Mouse (Mus musculus) neural tube, embryonic 11.5 days (tissue): ENCODE data around the gene Zic2. TPM values are rescaled to one million over a fixed set of nuclear protein-coding genes. Genes with fewer than 3 reads are reported as not detected.

ENCODE experiments used
- ATAC-seq: fragments of 200-750 bp; cut with Nextera tagmentation; 2 replicates; pipeline ENCODE4 v1.8.0; 2017; ENCODE audit warnings: moderate number of reproducible peaks, mild to moderate bottlenecking, moderate TSS enrichment, moderate library complexity; ENCODE audit not compliant: insufficient read depth, low FRiP score, low TSS enrichment
- DNase-seq: peaks from one replicate; pipeline ENCODE4 v3.0.0-alpha.2; 2015; ENCODE audit warnings: low spot score
- H3K27ac ChIP-seq: fragments of 300-500 bp; sonication (generic); 2 replicates; pipeline ENCODE4 v1.5.1; 2014; ENCODE audit warnings: low read depth, mild to moderate bottlenecking, low read length
- H3K27me3 ChIP-seq: fragments of 300-500 bp; sonication (generic); 2 replicates; pipeline ENCODE4 v1.6.1; 2014; ENCODE audit warnings: mild to moderate bottlenecking, low read length, mixed read lengths; ENCODE audit not compliant: control insufficient read depth, insufficient read depth
- H3K36me3 ChIP-seq: fragments of 300-500 bp; sonication (generic); 2 replicates; pipeline ENCODE4 v1.6.1; 2014; ENCODE audit warnings: mild to moderate bottlenecking, low read length, moderate library complexity, mixed read lengths; ENCODE audit not compliant: control insufficient read depth, insufficient read depth
- H3K4me1 ChIP-seq: fragments of 300-500 bp; sonication (generic); 2 replicates; pipeline ENCODE4 v1.6.1; 2014; ENCODE audit warnings: low read length, mixed read lengths; ENCODE audit not compliant: control insufficient read depth, insufficient read depth
- H3K4me2 ChIP-seq: fragments of 300-500 bp; sonication (generic); 2 replicates; pipeline ENCODE4 v1.6.1; 2014; ENCODE audit warnings: low read depth, mild to moderate bottlenecking, moderate library complexity
- H3K4me3 ChIP-seq: fragments of 300-500 bp; sonication (generic); 2 replicates; pipeline ENCODE4 v1.5.1; 2014; ENCODE audit warnings: low read depth, low read length
- H3K9ac ChIP-seq: fragments of 300-500 bp; sonication (generic); 2 replicates; pipeline ENCODE4 v1.6.1; 2014; ENCODE audit warnings: mild to moderate bottlenecking, low read length
- H3K9me3 ChIP-seq: fragments of 300-500 bp; sonication (generic); 2 replicates; pipeline ENCODE4 v1.6.1; 2016; ENCODE audit warnings: low read length; ENCODE audit not compliant: control insufficient read depth
- WGBS: fragments of 180-500 bp; shearing (Covaris S2); extraction: QIAGEN DNeasy Blood & Tissue Kit; methylation state at CpG from one replicate; pipeline ENCODE4 v1.1.7; 2014; 5-methylcytosine and 5-hydroxymethylcytosine counted together
- polyA plus RNA-seq: library from polyadenylated mRNA; unstranded; fragments of >200 nt; fragmentation: Nextera tagmentation; extraction: Ambion mirVana; gene quantifications from 2 replicates; pipeline ENCODE4 v1.2.1, GENCODE M21; 2014

Gene Zic2
- polyA plus RNA-seq, 1 experiment from 2014 or later, result 6.3 TPM

GRCm38 (mm10) chr14:122472647-122473046 lies 2.6 kb upstream of the Zic2 start:
- H3K27ac ChIP-seq, result no peak overlapping the region

GRCm38 (mm10) chr14:122473211-122473751 lies 2.0 kb upstream of the Zic2 start:
- H3K4me1 ChIP-seq, result peaks cover 21% of the 10 kb centered on the region; the same call in 1 of the 2 replicates
- H3K9ac ChIP-seq, result peak overlapping the region; percentile 95; the same call in 1 of the 2 replicates
- peak overlapping the region; percentile 72 for H3K4me2 ChIP-seq
- peak overlapping the region; percentile 75 for H3K4me3 ChIP-seq
- H3K27ac ChIP-seq, result peak overlapping the region; percentile 98
- DNase-seq (peak; percentile 50), ATAC-seq (0 out of 2 replicates have a peak, but pooled peaks have one; percentile 4)
- H3K9me3 ChIP-seq, result no peaks in the 10 kb centered on the region
- WGBS, result under 1% methylated on average over 17 of the region's 17 CpGs
- H3K27me3 ChIP-seq, result peaks cover 59% of the 10 kb centered on the region
- no peaks in the 10 kb centered on the region for H3K36me3 ChIP-seq

More at GRCm38 (mm10) chr14:122472647-122473046, 2.6 kb upstream of the Zic2 start:
- Histone ChIP-seq H3K9ac (no peak overlapping the region), H3K4me3 (peak overlapping the region; percentile 75), H3K27me3 (peaks cover 59% of the 10 kb centered on the region), H3K4me2 (peak overlapping the region; percentile 72), H3K4me1 (peaks cover 21% of the 10 kb centered on the region; the same call in 1 of the 2 replicates), H3K9me3 (no peaks in the 10 kb centered on the region), H3K36me3 (no peaks in the 10 kb centered on the region)
- WGBS, result 2% methylated on average over 5 of the region's 5 CpGs
- ATAC-seq (no peak), DNase-seq (peak; percentile 24)

- under 1% methylated on average over 55 of the region's 57 CpGs for WGBS
- Histone ChIP-seq H3K4me3 (peak overlapping the region; percentile 75), H3K4me2 (peak overlapping the region; percentile 72), H3K4me1 (peaks cover 18% of the 10 kb centered on the region; the same call in 1 of the 2 replicates), H3K27me3 (peaks cover 51% of the 10 kb centered on the region), H3K27ac (peak overlapping the region; percentile 98), H3K36me3 (no peaks in the 10 kb centered on the region), H3K9ac (peak overlapping the region; percentile 95), H3K9me3 (no peaks in the 10 kb centered on the region)
- ATAC-seq (peak; percentile 79), DNase-seq (peak; percentile 89)
These were observed 969 bp upstream of the Zic2 start for GRCm38 (mm10) chr14:122474041-122474890.

GRCm38 (mm10) chr14:122475557-122476040 lies 364 bp downstream of the Zic2 start:
- H3K27me3 ChIP-seq, result peaks cover 49% of the 10 kb centered on the region
- DNase-seq (peak; percentile 65), ATAC-seq (0 out of 2 replicates have a peak, but pooled peaks have one; percentile 12)

GRCm38 (mm10) chr14:122476041-122476821 lies 996 bp downstream of the Zic2 start:
- DNase-seq (peak; percentile 66), ATAC-seq (no peak)
- peaks cover 47% of the 10 kb centered on the region for H3K27me3 ChIP-seq
- H3K4me1 ChIP-seq, result peaks cover 15% of the 10 kb centered on the region; the same call in 1 of the 2 replicates
- peak overlapping the region; percentile 75 for H3K4me3 ChIP-seq
- under 1% methylated on average over 62 of the region's 62 CpGs for WGBS
- H3K36me3 ChIP-seq, result no peaks in the 10 kb centered on the region
- H3K9ac ChIP-seq, result peak overlapping the region; percentile 95
- peak overlapping the region; percentile 98 for H3K27ac ChIP-seq
- H3K9me3 ChIP-seq, result no peaks in the 10 kb centered on the region
- H3K4me2 ChIP-seq, result peak overlapping the region; percentile 72

More at GRCm38 (mm10) chr14:122475557-122476040, 364 bp downstream of the Zic2 start:
- no peaks in the 10 kb centered on the region for H3K36me3 ChIP-seq
- peak overlapping the region; percentile 95 for H3K9ac ChIP-seq
- H3K4me2 ChIP-seq, result peak overlapping the region; percentile 72
- no peaks in the 10 kb centered on the region for H3K9me3 ChIP-seq
- H3K4me3 ChIP-seq, result peak overlapping the region; percentile 75
- peaks cover 15% of the 10 kb centered on the region; the same call in 1 of the 2 replicates for H3K4me1 ChIP-seq
- H3K27ac ChIP-seq, result peak overlapping the region; percentile 98
- under 1% methylated on average over 58 of the region's 65 CpGs for WGBS

- Histone ChIP-seq H3K4me1 (peaks cover 15% of the 10 kb centered on the region; the same call in 1 of the 2 replicates), H3K9me3 (no peaks in the 10 kb centered on the region), H3K4me2 (peak overlapping the region; percentile 72), H3K27ac (peak overlapping the region; percentile 98), H3K27me3 (peaks cover 47% of the 10 kb centered on the region), H3K4me3 (peak overlapping the region; percentile 75), H3K36me3 (no peaks in the 10 kb centered on the region), H3K9ac (peak overlapping the region; percentile 95)
- ATAC-seq (no peak), DNase-seq (no peak)
- under 1% methylated on average over 18 of the region's 18 CpGs for WGBS
These were observed 1.6 kb downstream of the Zic2 start for GRCm38 (mm10) chr14:122476822-122477215.

GRCm38 (mm10) chr14:122477261-122477671 lies 2.0 kb downstream of the Zic2 start:
- Histone ChIP-seq H3K27ac (peak overlapping the region; percentile 98), H3K4me2 (peak overlapping the region; percentile 72), H3K9ac (peak overlapping the region; percentile 95), H3K36me3 (no peaks in the 10 kb centered on the region), H3K4me1 (peaks cover 15% of the 10 kb centered on the region; the same call in 1 of the 2 replicates), H3K9me3 (no peaks in the 10 kb centered on the region), H3K4me3 (peak overlapping the region; percentile 75), H3K27me3 (peaks cover 51% of the 10 kb centered on the region)
- under 1% methylated on average over 20 of the region's 20 CpGs for WGBS
- DNase-seq (peak; percentile 40), ATAC-seq (no peak)
